Mouse (Mus musculus) urinary bladder, postnatal 25 days (tissue): ENCODE measurements around the gene Olfr867.

Experiments used
- DNase-seq: peaks from one replicate; pipeline ENCODE4 v3.0.0; 2022; ENCODE audit warnings: low spot score

Olfr867 gene

DNA sequence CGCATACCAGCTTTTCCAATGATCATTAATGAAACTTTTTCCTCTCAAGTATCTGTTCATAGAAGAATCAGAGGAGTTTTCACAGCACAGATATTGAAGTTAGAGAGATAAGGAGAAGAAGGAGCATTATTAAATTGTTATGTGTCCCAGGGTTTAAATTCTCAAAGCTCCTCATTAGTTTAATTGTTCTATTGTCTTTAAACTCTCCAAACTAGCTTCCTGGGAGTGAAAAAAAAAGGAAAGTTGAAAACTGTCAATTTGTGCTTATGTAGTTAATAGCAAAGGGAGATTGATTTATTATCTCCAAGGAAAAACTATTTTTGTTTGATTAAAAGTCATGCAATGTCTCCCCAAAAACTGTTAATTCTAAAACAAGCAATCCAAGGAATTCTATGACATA is at the start of gene Olfr867:
Olfr867 (minus strand) TSS at position 101 of the 400 bp plus-strand sequence.
- DNase-seq: no peak

DNA sequence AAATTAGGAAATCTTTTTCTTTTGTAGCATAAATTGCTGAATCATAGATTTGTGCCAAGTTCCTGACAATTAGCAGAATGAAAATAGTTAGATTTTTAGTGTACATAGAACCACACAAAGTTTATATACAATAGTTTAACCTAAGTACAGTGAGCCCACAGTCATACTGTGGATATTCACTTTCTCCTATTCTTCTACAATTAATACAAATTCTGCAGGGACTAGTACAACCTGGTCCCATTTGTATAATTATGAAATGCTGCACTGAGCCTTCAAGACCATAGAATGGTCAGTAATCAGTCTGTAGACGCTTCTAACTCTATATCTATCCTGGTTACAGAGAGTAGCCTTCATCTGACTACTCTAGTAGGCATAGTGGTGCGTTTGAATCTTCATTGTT is 41.0 kb upstream of the Olfr867 start, which contains the start of gene Olfr868:
Olfr868 (plus strand) TSS at position 301 of the 400 bp plus-strand sequence.
- DNase-seq: no peak

DNA sequence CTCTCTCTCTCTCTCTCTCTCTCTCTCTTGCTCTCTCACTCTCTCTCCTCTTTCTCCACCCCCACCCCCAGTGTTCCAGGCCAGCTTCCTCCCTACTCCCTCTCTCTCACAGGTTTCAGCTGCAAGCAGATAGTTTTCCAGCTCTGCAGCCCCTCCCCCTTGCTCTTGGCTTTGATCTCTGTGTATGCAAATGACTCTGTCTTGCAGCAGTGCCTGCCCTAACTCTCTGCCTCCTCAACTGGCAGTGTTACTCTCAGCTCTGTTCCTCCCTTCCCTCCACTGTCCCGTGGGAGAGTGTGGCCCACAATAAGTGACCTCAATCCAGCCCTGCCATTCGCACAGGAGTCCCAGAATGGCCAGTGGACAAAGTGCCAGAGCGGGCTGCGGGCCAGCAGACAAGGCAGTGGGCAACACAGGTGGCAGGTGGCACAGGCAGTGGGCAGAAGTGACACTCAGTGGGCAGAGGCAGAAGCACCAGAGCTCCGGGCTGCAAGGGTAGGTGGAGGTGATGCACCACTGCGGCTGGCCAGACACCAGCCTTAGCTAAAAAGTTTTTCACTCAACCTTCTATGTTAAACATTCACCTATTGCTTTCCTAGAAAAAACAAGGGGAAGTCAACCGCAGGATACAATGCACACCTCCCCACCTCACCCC is 16.3 kb upstream of the Olfr867 start:
- no peak for DNase-seq

DNA sequence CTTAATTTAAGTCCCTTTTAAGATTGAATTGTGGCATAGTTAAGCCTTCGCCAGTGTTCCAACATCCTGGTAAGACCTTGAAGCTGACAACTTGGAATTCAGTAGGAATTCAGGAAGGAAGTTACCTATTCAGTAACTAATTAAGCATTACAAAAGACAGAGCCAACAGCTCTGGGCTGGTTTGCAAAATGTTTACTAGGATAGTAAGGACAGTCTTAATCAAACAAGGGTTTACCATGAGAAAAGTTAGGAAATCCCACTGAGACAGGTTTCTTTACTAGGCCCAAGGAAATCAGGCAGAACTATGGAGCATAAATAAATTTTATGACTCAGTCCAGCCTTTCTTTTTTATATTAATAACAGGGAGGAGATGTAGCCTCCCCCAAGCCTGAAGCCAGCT is 13.9 kb upstream of the Olfr867 start:
- DNase-seq: no peak

DNA sequence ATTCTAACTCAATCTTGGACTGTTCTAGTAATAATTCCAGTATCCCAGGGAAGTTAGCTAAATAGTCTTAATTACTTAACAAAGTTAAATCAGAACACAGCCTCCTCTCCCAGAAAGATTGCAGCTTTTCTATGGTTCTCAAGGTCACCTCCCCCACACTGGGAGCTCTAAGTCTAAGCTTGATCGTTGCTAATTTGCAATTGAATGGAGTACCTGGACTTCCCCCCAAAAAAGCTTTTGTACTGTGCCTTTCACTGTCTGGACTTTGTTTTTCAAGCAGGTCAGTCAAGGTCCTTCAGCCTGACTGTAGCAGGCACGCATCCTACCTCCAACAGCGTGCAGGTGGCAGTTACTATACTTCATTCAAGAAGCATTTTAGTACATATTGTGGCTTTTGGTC is 12.9 kb upstream of the Olfr867 start:
- no peak for DNase-seq

DNA sequence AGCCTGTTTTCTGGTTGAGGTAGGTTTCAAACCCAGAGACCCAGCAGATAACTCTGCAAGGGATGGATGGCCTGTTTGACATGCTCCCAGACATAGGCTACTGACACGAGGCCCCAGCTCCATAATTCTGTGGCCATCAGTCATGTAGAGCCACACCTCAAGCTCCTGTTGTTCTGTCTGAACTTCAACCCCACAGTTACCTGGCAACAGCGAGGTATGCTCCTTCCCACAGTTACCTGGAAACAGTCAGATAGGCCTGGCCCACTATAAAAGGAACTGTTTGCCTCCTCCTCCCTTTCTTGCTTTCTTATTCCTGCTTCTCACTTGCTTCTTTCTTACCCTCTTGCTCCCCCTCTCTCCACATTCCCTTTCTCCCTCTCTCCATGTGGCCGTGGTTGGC is 9.4 kb downstream of the Olfr867 start:
- no peak for DNase-seq

DNA sequence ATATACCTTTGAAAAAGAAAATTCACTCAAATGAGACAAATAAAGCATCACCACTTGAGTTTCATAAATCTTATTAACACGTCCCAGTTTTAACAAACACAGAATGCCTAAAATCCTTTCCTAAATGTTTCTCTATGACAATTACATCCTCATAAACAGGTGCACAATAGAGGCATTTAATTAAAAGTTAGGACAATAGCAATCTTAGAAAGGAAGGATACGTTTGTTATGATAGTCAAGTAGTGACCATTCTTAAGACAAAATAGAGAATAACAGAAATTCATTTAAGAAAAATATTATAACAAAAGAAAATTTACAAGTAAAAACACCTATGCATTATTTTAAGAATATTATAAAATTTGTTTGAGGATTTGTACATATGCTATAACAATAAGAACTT is 29.4 kb downstream of the Olfr867 start, which contains the start of gene Olfr866:
Olfr866 (minus strand) TSS at position 101 of the 400 bp plus-strand sequence.
- no peak for DNase-seq
